Mouse (Mus musculus) intestine, embryonic 14.5 days (tissue): ENCODE measurements around the gene Atp9a. TPM values are rescaled to one million over a fixed set of nuclear protein-coding genes. Genes with fewer than 3 reads are reported as not detected.
A peak's percentile ranks its signal among the peaks of the same experiment; 100 is the strongest.

ENCODE experiments used
- ATAC-seq: fragments of 200-750 bp; cut with Nextera tagmentation; replicated peaks from 2 replicates; pipeline ENCODE4 v1.8.0; 2017; ENCODE audit warnings: low read depth, moderate number of reproducible peaks, moderate TSS enrichment, moderate library complexity; ENCODE audit not compliant: low FRiP score, low TSS enrichment
- DNase-seq: peaks from one replicate; pipeline ENCODE4 v3.0.0-alpha.2; 2018; ENCODE audit warnings: low spot score
- H3K27ac ChIP-seq: fragments of 300-500 bp; sonication (generic); 2 replicates; pipeline ENCODE4 v1.5.1; 2014; ENCODE audit warnings: low read depth, mild to moderate bottlenecking, control low read depth
- H3K27me3 ChIP-seq: fragments of 300-500 bp; sonication (generic); replicated peaks from 2 replicates; pipeline ENCODE4 v1.6.1; 2014; ENCODE audit warnings: low read length, control low read depth; ENCODE audit not compliant: control insufficient read depth, insufficient read depth
- H3K36me3 ChIP-seq: fragments of 300-500 bp; sonication (generic); 2 replicates; pipeline ENCODE4 v1.6.1; 2014; ENCODE audit warnings: low read length, control low read depth; ENCODE audit not compliant: control insufficient read depth, insufficient read depth
- H3K4me1 ChIP-seq: fragments of 300-500 bp; sonication (generic); replicated peaks from 2 replicates; pipeline ENCODE4 v1.6.1; 2014; ENCODE audit warnings: low read length, control low read depth, mixed read lengths; ENCODE audit not compliant: control insufficient read depth, insufficient read depth
- H3K4me2 ChIP-seq: fragments of 300-500 bp; sonication (generic); 2 replicates; pipeline ENCODE4 v1.6.1; 2014; ENCODE audit warnings: low read length
- H3K4me3 ChIP-seq: fragments of 300-500 bp; sonication (generic); 2 replicates; pipeline ENCODE4 v1.5.1; 2014; ENCODE audit warnings: low read depth, low read length, control low read depth, mixed read lengths
- H3K9ac ChIP-seq: fragments of 300-500 bp; sonication (generic); 2 replicates; pipeline ENCODE4 v1.6.1; 2014; ENCODE audit warnings: mild to moderate bottlenecking, low read length
- H3K9me3 ChIP-seq: fragments of 300-500 bp; sonication (generic); 2 replicates; pipeline ENCODE4 v1.6.1; 2016; ENCODE audit warnings: low read length, control low read depth; ENCODE audit not compliant: control insufficient read depth
- WGBS: fragments of 180-500 bp; shearing (Covaris S2); extraction: QIAGEN DNeasy Blood & Tissue Kit; methylation state at CpG from one replicate; pipeline ENCODE4 v1.1.7; 2014; 5-methylcytosine and 5-hydroxymethylcytosine counted together
- polyA plus RNA-seq: library from polyadenylated mRNA; unstranded; fragments of >200 nt; fragmentation: Nextera tagmentation; extraction: Ambion mirVana; gene quantifications from 2 replicates; pipeline ENCODE4 v1.2.1, GENCODE M21; 2014

Atp9a gene
- polyA plus RNA-seq, 1 experiment from 2014 or later, result 15.6 TPM

DNA sequence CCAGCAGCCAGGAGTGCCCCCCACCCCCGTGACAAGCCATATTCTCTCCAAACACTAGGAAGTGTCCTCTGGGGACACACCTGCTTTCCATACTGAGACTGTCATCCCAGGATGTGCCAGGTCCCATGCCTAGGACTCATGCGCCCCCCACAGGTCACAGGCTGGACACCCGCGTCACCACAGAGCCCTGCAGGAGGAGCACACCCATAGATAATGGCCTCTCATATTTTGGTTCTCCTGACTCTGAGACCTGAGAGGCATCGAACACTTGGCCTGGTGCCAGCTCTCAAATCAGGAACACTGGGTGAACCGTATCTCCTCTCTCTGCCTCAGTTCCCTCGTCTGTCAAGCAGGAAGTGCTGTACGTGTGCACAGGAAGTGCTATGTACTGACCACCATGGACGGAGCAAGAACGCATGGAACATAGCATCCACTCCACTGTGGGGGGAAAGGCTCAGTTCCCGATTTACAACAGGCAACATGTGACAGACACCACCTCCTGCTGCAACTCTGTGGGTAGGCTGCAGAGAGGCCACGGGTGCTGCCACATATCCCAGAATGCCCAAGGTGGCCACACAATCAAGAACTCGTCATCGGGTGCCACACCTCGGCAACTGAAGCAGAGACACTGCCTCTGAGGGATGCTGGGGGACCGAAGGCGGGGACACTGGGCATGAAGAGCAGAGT lies 87.1 kb downstream of the Atp9a start:
- ATAC-seq (0 out of 2 replicates have a peak, but pooled peaks have one; percentile 30), DNase-seq (peak; percentile 60)
- WGBS, result 71% methylated on average over 17 of the region's 17 CpGs
- Histone ChIP-seq H3K4me1 (0 out of 2 replicates have a peak, but pooled peaks cover 7% of the 10 kb centered on the region), H3K36me3 (peaks cover 10% of the 10 kb centered on the region), H3K4me2 (no peak overlapping the region), H3K27me3 (no peaks in the 10 kb centered on the region), H3K27ac (no peak overlapping the region), H3K4me3 (no peak overlapping the region), H3K9me3 (no peaks in the 10 kb centered on the region), H3K9ac (no peak overlapping the region)

DNA sequence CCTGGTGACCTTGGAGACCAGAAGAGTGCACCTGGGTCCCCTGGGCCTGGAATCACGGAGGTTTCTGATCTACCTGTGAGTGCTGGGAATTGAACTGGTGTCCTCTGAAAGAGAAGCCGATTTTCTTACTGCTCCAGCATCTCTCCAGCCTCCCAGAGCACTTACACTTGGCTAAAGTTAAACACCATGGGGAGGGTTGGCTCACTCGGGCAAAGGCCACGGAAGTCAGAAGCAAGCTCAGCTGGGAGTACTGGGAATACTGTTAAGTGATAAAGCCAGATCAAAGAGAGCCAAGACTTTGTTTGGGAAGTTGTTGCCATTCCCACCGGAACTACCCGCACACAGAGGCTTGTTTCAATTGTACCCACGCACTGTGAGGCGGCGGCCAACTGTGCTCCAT lies 87.7 kb downstream of the Atp9a start:
- DNase-seq (no peak), ATAC-seq (no peak)
- WGBS, result 56% methylated on average over 9 of the region's 9 CpGs
- peaks cover 10% of the 10 kb centered on the region for H3K36me3 ChIP-seq
- no peak overlapping the region for H3K4me2 ChIP-seq
- H3K27me3 ChIP-seq, result no peaks in the 10 kb centered on the region
- H3K27ac ChIP-seq, result no peak overlapping the region
- no peak overlapping the region for H3K9ac ChIP-seq
- H3K9me3 ChIP-seq, result no peaks in the 10 kb centered on the region
- no peak overlapping the region for H3K4me3 ChIP-seq
- 0 out of 2 replicates have a peak, but pooled peaks cover 7% of the 10 kb centered on the region for H3K4me1 ChIP-seq

DNA sequence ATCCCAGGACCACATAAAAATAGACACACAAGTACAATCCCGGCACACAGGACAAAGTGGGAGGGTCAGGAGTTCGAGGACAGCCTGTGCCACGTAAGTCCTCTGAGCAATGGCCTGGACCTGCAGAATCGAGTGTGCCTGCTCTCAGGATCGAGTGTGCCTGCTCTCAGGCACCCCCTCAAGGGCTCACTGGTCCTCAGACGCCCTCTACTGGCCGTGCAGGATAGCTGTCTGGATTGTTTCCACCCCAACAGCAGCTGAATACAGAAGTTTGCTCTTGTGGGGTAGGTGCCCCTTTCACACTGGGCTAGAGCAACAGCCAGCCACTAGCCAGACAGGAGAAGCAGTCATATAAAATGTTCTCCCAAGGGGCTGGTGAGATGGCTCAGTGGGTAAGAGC lies 90.5 kb downstream of the Atp9a start:
- Histone ChIP-seq H3K9ac (no peak overlapping the region), H3K27ac (no peak overlapping the region), H3K4me3 (no peak overlapping the region), H3K4me2 (no peak overlapping the region), H3K36me3 (peaks cover 17% of the 10 kb centered on the region), H3K9me3 (no peaks in the 10 kb centered on the region), H3K27me3 (no peaks in the 10 kb centered on the region), H3K4me1 (0 out of 2 replicates have a peak, but pooled peaks cover 7% of the 10 kb centered on the region)
- ATAC-seq (no peak), DNase-seq (no peak)
- WGBS, result 53% methylated on average over 7 of the region's 7 CpGs

- ATAC-seq (no peak), DNase-seq (no peak)
- H3K27me3 ChIP-seq, result no peaks in the 10 kb centered on the region
- WGBS, result 68% methylated on average over 8 of the region's 8 CpGs
- no peak overlapping the region for H3K4me2 ChIP-seq
- H3K9ac ChIP-seq, result no peak overlapping the region
- H3K4me3 ChIP-seq, result no peak overlapping the region
- no peaks in the 10 kb centered on the region for H3K4me1 ChIP-seq
- H3K27ac ChIP-seq, result no peak overlapping the region
- peaks cover 15% of the 10 kb centered on the region for H3K36me3 ChIP-seq
- H3K9me3 ChIP-seq, result no peaks in the 10 kb centered on the region
These were observed 94.0 kb downstream of the Atp9a start for GRCm38 (mm10) chr2:168648171-168648570.

- WGBS, result 93% methylated on average over 6 of the region's 6 CpGs
- Histone ChIP-seq H3K9me3 (no peaks in the 10 kb centered on the region), H3K27ac (no peak overlapping the region), H3K4me1 (no peaks in the 10 kb centered on the region), H3K9ac (no peak overlapping the region), H3K4me2 (no peak overlapping the region), H3K36me3 (peaks cover 21% of the 10 kb centered on the region; the same call in 1 of the 2 replicates), H3K4me3 (no peak overlapping the region), H3K27me3 (no peaks in the 10 kb centered on the region)
- ATAC-seq, result no peak
- no peak for DNase-seq
These were observed 97.4 kb downstream of the Atp9a start for GRCm38 (mm10) chr2:168644855-168645254.

DNA sequence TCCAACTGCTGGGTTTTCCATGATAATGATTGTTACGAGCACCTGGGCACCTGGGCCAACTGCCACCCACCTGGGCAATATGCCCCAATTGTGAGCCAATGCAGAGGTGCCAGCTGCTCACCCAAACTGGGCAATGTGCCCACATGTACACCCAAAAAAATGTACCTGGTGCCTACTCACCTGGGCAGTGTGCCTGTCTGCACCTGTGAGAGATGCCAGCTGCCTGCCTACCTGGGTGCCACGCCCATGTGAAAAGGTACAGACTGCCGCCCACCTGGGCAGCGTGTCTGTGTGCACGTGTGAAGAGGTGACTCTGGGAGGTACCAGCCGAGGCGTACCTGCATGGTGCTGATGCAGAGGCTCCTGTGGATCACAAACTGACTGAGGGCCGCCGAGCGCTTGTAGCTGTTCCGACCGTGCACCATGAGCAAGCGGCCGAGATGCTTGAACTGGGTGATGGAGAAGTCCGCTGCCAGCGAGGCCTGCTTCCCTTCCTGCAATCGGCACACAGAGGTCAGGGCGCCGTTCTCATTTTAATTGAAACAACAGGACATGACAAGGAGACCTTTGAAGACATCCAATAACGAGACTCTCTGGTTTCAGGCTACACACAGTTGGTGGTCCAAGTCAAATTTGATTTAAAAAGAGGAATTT lies 98.6 kb downstream of the Atp9a start:
- H3K27me3 ChIP-seq, result no peaks in the 10 kb centered on the region
- no peak overlapping the region for H3K4me3 ChIP-seq
- 86% methylated on average over 20 of the region's 20 CpGs for WGBS
- no peak for DNase-seq
- ATAC-seq, result no peak
- H3K36me3 ChIP-seq, result peaks cover 25% of the 10 kb centered on the region; the same call in 1 of the 2 replicates
- no peak overlapping the region for H3K9ac ChIP-seq
- H3K9me3 ChIP-seq, result no peaks in the 10 kb centered on the region
- no peak overlapping the region for H3K27ac ChIP-seq
- H3K4me2 ChIP-seq, result no peak overlapping the region
- no peaks in the 10 kb centered on the region for H3K4me1 ChIP-seq

GRCm38 (mm10) chr2:168642187-168642586 lies 100.0 kb downstream of the Atp9a start:
- Histone ChIP-seq H3K4me3 (no peak overlapping the region), H3K4me2 (no peak overlapping the region), H3K27me3 (no peaks in the 10 kb centered on the region), H3K36me3 (peaks cover 19% of the 10 kb centered on the region; the same call in 1 of the 2 replicates), H3K9ac (no peak overlapping the region), H3K9me3 (no peaks in the 10 kb centered on the region), H3K4me1 (no peaks in the 10 kb centered on the region), H3K27ac (no peak overlapping the region)
- DNase-seq (no peak), ATAC-seq (no peak)
- 70% methylated on average over 11 of the region's 11 CpGs for WGBS

DNA sequence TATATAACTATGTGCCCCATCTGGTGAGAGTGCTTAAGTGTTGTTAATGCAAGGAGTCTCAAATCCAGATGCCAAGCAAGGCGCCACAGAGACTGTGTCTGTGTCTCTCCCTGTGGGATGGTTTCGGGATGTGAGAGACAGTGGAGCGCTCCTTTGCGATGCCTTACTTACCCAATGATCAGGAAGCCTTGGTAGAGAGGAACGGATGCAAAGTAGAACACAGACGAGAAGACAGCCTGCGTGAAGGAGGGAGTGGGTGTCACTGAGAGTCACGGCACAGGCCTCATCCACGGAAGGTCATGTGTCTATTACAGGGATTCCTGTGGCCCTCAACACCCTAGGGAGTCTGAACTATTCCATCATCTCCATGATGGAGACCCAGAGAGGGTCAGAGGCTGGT lies 101.7 kb downstream of the Atp9a start:
- no peak overlapping the region for H3K4me2 ChIP-seq
- no peak for DNase-seq
- H3K27ac ChIP-seq, result no peak overlapping the region
- H3K36me3 ChIP-seq, result peaks cover 19% of the 10 kb centered on the region; the same call in 1 of the 2 replicates
- no peaks in the 10 kb centered on the region for H3K4me1 ChIP-seq
- no peak overlapping the region for H3K9ac ChIP-seq
- 92% methylated on average over 9 of the region's 9 CpGs for WGBS
- no peaks in the 10 kb centered on the region for H3K27me3 ChIP-seq
- no peak for ATAC-seq
- H3K9me3 ChIP-seq, result no peaks in the 10 kb centered on the region
- H3K4me3 ChIP-seq, result no peak overlapping the region
